Mouse (Mus musculus) adrenal gland, adult (tissue): ENCODE results near the gene Phlpp1.

Experiments used
- DNase-seq, 2 experiments: peaks; one replicate each; pipeline ENCODE4 v3.0.0; 2022 to 2023; ENCODE audit warnings: low spot score in 1 of 2; ENCODE audit not compliant: inconsistent age in 2 of 2

Phlpp1 gene

DNA sequence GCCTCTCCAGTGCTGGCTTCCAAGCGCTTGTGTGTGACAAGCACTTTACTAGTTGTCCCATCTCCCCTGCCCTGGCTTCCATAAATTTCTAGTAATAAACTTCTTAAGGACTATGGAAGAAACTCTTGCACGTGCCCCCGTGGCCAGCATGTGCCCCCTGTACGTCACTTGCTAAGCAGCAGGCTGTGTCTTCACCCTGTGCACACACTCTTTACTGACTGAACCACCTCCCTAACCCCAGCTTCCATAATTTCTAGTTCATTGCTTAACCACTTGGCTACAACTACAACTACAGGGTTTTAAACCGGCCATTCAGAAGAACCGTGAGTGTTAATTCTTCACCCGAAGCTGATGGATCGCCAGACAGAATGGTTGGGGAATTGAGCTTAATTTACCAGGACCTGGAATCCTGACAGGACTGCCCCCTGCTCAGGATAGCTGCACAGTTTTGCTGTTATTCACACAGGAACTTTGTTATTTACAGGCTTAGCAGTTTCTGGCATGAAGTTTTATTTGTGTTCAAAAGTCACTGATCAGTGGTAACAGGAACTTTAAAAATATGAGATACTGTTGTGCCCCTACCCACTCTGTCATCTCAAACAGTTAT lies 21.4 kb downstream of the Phlpp1 start:
- no peak for DNase-seq

DNA sequence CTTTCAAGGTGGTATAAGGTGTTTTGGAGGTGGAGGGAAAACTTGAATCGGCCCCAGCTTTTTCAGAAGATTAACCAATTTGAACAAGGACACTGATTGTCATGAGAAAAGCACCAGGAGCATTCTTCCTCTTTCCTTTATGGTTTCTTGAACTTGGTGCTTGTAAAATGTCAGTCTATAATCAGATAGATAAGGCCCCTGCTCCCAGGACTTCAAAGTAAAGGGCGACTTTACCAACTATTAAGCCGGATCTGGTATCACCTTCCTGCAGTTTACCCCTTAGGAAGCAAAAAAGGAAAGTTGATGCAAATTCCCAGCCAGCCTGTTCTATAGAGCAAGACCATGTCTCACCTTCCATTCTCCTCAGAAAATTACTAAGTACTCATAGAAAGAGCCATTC lies 21.9 kb downstream of the Phlpp1 start:
- no peak for DNase-seq

DNA sequence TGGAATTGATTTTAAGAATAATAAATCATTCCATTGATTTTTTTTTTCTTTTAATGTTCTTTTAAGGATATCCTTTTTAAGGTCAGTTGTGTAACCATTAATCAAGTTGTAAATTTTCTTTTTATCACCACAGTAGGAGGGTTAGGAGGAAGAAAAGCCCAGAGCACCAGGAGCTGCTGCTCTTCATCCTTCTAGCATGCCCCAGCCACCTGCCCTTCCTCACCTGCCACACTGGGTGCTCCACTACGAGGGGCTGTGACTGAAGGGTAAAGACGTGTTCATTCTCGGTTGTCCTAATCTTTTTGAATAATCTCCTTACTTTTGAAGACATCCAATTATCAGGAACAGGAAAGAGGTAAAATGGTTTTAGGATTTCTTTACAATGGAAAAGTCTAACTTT lies 22.7 kb downstream of the Phlpp1 start:
- DNase-seq: no peak

DNA sequence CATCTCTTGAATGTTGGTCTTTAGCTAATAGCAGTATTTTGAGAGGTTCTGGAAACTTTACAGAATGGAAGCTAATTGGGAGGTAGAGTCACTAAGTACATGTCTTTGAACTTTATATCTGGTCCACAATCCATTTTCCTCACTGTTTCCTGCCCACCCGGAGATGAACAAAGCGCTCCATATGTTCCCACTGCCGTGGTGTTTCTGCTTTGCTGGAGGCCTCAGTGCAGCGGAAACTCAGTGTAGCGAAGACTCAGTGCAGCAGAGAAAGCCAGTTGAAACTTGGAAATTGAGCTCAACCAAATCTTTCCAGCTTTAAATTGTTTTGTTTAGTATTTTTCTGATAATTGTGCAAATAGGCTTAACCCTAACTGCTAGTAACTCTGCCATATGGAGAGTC lies 26.4 kb downstream of the Phlpp1 start:
- DNase-seq: no peak

DNA sequence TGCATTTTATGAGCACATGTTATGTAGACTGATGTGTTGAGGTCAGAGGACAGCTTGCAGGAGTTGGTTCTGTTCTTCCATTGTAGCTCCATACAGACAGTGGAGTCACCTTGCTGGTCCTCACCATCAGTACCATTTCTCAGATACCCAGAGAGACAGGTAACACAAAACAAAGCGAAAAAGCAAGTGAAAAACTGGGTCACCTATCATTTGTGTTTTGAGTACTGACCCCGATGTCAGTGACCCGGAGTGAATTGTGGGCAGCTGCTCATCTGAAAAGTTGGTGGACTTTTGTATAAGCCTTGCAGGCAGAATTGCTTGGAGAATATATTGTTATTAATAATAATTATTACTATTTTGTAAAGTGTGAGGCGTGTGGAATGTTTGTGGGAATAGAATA lies 27.6 kb downstream of the Phlpp1 start:
- no peak for DNase-seq

DNA sequence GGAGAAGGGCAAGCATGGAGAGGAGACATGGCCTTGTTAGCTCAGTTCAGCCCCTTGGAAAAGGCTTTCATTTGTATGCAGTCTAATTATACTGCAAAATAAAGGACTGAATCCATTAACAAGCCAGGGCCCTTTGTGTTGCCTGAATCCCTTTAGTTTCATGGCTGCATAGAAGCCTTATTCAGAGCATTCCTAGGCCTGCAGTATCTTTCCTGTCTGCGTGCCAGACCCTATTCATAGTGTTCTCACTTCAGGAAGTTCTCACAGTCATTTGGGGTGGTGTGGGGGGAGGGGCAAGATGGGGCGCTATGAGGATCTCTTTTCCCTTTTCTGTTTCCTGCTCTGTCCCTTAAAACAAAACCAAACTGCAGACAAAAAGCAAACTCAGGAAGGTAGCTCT lies 28.1 kb downstream of the Phlpp1 start:
- peak; percentile 49 to 67 for DNase-seq

DNA sequence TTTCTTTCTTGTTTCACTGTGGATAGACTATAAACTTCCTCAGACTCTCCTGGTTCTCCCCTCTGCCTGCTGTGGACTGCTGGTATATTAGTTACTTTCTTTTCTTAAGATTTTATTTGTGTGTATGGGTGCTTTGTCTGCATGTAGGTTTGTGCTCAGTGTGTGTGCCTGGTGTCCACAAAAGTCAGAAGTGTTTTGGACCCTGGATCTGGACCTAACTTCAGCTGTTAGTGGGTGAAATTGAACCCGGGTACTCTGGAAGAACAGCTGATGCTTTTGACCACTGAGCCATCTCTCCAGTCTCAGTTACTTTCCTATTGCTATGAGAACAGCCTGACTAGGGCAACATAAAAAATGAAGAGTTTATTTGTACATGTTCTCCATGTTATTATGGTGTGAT lies 29.5 kb downstream of the Phlpp1 start:
- no peak for DNase-seq

DNA sequence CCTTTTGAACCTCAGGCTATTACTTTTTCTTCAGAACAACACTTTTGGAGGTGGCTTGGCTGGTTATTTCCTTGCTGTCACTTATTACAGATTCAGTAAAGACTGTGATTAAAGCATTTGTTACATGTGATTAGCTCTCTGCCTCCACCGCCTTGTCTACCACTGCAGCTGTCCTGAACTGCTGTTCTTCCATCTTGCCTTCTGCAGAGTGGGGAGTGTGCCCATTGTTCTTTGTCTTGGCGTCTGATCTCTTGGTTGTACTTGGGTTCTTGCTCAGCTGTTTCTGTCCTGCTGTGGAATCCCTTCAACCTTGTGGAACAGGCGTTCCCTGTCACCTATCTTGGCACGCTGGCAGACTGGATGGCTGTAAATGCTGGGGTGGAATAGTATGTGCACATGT lies 30.4 kb downstream of the Phlpp1 start:
- no peak for DNase-seq

DNA sequence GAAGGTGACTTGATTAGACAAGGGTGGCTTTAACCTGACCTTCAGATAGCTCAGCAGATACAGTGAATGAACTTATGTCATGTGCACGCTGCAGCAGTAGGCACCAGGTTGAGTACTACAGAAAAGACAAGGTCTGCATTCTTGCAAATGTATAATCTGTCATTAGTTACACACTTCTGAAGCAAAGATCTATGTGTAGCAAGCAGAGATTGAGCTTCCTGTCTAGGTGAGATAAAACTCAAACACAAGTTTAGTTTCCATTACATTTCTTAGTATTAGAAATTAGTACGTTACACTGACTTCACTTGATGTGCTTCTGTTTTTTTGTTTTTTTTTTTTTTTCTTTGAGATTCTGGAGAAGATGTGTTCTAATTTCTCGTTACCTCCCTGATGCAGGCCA lies 32.4 kb downstream of the Phlpp1 start:
- DNase-seq: no peak

DNA sequence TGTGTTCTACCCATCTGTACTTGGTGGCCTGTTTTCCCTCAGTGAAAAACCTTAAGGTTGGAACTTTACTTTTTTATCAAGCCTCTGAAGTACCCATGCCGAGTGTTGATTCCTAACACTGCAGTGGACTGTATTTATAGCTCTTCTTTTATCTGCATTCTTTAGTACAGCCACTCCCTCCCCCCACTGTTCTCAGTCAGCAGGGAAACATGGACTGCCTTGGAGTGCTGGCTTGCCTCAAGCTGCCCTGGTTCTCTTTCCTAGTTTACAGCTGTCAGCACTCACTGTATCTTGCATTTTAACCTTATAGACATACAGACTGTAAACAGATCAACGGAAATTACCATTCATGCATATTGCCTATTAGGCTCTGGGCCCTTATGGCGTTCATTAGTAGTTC lies 32.8 kb downstream of the Phlpp1 start:
- no peak for DNase-seq

DNA sequence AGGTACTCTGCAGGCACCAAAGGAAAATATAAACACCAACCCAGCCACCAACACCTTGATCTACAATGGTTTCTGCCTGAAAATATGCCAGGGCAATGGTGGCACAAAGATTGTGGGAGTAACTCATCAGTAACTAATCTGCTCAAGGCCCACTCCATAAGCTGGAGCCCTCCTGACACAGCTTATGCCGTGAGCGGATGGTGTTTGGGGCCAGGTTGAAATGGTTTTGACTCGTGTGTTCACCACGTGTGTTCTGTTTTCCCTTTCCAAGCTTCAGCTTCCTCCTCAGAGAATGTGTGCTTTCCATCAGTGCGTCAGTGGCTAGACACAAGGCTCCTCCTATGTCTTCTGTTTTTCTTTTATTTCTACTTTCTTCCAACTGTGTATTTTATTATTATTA lies 37.0 kb downstream of the Phlpp1 start:
- DNase-seq: no peak

DNA sequence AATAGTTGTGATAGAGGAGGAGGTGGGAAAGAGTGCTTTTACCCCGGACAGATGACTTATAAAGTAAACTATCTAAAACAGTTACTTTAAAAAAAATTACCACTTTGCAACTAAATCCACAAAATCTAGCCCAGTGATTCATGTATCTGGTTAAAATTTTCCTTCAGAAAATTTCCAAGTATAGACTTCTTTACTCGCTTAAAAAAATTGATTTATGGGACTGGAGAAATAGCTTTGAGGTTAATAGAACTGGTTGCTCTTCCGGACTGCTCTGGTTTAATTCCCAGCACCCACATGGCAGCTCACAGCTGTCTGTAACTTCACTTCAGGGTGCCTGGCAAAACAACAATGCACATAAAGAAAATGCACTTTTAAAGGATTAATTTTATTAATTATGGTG lies 38.9 kb downstream of the Phlpp1 start:
- no peak for DNase-seq

DNA sequence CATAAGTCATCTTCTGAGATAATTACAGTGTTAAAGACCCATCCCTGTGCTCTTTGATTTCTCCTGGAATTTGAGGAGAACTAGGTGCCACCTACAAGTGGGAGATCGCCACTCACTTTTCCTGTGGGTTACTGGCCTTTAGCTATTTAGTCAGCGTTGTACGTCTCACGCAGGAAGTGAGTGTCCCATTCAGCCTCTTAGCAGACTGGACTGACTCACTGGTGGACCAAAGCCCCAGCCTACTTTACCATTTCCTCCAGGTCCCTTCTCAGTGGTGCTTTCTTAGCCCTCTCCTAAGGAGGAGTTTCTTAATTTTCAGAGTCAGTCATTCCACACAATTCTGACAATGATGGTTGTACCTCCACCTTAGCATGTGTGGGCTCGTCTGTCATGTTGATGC lies 39.6 kb downstream of the Phlpp1 start:
- no peak for DNase-seq

DNA sequence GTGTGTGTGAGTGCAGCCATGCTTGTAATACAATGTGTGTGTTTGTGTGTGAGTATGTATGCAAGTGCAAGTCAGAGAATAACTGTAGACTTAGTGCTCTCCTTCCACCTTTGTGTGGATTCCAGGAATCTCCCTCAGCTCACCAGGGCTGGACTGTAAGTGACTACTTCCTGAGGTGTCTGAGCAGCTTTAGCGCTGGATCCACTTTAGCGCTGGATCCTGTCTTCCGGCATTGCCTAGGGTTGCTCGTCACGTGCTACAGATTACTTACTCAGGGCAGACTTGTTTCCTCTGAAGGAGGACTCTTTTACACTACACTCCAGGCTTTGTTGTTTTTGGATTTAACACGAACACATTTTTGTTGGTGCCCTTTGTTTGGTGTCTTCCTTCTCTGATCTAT lies 48.9 kb downstream of the Phlpp1 start:
- no peak for DNase-seq

DNA sequence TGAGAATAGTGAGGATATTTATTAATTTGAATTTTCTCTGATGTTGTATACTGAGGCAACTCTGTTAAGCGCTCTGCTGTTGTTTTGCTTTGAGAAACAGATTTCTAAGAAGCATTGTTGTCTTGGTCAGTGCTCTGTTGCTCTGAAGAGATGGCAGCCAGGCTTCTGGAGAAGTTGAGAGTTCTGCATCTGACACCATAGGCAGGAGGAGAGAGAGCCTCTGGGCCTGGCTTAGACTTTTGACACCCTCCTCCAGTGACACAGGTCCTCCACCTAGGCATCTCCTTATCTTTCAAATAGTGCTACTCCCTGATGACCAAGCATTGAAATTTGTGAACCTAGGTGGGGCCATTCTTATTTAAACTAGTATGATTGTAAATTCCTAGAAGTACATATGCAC lies 49.8 kb downstream of the Phlpp1 start:
- DNase-seq: no peak

DNA sequence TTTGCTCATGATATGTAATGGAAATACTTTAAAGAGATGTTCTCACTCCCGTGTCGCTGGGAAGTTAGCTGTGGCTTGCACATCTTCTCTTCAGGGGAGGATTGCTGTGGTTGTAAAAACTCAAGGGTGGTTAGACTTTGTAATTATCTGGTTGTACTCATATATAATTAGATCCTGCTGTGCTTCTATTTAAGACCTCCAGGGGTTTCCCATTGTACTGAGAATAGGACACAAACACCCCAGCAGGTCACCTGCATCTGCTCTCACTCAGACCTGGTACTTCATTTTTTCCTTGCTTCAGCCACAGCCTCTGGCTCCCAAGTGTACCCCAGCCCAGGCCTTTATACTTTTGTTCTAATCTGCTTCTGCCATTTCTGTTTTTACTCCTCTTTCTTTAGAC lies 50.4 kb downstream of the Phlpp1 start:
- DNase-seq: no peak

DNA sequence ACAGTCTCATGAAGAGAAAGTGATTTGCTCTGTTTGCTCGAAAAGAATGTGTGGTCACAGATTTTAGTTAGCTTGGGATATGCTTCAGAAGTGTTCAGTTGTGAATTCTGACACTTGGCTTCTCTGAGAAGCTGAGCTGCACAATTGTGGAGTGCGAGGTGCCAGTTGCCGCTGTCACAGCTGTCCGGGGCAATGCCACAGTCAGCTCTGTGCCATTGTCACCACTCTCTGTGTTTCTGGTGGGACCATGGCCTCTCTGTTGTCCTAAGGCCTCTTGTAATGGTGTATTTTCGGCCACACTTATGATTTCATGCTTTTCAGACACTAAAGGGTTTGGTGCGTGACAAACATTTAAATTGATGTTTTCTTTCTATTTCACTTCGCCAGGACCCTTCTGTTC lies 55.1 kb downstream of the Phlpp1 start:
- DNase-seq: no peak

DNA sequence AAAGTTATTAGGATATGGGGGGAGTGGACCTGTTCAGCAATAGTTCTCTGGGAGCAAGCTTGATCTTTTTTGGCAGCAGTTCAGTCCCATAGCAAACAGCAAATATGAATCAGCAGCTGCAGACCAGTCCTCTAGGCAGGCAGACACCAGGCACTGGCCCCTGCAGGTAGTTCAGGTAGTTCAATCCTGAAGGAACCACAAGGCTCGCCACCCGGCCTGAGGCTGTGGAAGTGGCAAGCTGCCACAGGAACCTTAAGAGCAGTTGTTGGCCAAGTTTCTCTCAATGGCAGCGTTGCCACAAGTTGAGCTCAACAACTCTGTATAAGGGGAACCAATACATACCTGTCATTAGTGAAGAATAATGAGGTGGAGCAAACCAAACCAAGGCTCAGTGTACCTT lies 58.8 kb downstream of the Phlpp1 start:
- peak in 1 of 2 experiments; percentile 60 for DNase-seq

DNA sequence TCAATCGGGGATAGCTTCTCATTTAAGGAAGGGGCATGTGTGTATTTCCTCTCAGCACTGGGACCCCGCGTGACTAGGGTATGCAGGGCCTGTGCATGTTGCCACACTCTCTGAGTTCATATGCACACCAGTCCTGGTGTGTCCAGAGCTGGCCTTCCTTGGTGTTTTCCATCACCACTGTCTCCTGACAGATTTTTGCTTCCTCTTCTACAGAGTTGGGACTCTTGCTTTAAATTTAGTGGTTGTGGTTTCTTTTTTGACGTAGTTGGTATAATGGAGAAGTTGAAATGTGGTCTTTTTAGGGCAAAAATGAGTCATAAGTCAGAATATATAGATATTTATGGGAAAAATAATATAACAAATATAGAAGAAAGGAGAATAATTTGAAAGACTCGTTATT lies 59.8 kb downstream of the Phlpp1 start:
- no peak for DNase-seq

DNA sequence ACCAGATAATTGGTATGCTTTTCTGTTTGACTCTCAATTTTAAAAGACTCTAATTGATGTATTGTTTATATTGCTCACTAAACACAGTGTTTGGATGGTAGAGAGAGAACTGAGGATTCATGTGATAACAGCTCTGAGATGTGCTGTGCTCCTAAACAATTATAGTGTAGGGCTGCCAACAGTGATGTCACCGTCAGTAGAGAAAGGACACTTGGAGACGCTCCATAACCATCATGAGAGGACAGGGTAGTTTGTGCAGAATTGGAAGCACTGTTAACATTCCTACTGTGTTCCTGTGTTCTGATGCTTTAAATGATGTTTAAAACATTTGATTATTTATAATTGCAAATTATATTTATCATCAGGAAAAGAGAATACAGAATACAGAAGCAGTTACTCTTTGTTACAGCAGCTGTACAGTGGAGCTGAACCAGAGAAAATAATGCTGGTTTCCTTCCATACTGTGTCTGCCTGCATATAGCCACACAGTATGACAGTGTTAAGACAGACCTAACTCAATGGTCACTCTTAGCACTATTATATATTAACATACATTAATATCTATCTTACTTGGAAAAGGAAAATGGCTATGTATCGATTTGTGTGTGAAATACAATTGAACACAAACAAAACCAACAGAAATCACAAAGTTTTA lies 60.4 kb downstream of the Phlpp1 start:
- DNase-seq: peak; percentile 46 to 65

DNA sequence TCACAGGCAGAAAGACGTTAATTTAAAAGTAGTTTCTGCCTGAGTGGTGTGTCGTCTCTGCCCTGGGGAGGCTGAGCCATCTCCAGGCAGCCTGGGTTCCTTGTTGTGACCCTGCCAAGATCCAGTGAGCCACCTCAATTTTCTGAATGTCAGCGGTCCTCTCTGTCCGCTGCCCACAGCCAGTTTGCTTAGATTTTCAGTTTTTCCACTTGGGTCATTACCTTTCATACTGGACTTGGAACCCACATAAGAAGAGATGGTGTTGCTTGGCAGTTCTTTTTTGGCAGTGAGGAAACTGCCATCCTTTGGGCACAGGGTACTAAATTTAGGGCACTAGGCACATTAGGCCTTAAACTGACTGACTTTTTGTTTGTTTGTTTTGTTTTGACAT lies 60.9 kb downstream of the Phlpp1 start:
- DNase-seq: no peak

DNA sequence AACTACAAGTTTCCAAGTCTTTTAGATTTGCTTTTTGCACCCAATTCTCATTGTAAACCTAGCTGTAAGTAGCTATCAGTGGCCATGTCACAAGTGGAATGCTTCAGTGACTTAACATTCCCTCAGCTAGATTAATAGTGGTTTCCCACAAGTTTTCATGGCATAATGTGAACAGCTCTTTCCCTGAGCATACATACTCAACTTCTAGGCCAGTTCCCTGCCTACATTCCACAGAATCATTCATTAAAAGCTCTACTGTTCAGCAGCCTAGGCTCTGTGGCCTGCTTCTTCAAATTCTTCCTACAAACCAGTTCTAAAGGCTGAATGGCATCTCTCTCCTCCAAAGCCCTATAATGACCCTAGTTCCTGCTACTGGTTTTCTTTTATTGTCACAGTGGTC lies 65.4 kb downstream of the Phlpp1 start:
- no peak for DNase-seq

DNA sequence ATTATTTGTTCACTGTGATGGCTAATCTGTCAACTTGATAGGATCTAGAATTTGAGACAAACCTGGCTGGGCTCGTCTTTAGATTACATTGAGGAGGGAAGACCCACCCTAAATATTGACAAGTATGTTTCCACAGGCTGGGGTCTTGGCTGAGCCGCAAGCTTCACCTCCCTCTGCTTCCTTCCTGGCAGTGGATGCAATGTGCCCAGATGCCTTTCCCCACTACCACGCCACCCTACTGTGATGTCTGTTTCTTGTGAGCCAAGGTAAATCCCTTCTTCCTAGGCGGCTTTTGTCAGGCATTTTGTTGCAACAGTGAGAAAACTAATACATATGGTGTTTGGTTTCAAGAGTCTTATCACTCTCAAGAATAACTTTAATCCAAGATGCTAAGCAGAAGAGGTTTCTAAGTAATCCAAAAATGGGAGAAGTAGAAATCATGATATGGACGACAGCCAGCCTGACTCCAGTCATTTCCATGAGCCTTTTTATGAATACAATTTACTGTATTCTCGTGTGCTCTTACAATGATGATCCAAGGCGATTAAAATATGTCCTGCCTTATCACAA lies 68.6 kb downstream of the Phlpp1 start:
- no peak for DNase-seq
